Mouse (Mus musculus): ENCODE data around the gene Gm36210. TPM values are rescaled to one million over a fixed set of nuclear protein-coding genes. Genes with fewer than 3 reads are reported as not detected.

Gene Gm36210
- total RNA-seq (2021) = not detected

DNA sequence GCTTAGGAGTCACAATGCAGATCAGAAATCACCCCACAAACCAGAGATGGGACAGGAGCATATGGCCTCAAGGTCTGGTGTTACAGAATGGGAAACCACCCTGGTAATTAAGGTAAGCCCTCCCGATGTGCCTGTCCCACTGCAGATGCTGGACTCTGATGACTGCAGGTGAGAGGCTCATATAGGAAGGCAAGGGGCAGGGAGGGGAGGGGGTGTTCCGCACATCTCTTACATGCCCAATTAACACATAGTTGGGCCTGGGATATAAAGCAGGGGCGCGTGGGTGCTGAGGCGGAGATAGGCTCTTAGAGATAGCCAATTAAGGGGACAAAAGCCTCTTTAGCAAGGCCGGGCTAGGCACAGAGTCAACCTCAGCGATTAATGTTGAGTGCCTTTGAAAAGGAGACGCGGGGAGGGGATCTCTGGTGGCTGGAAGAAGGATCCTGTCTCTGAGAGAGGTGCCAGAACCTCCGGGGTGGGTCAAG is at the start of gene Gm36210:
TSS of gene Gm36210 (minus strand) at position 51 of the 485 bp plus-strand sequence.
- no peak for DNase-seq

DNA sequence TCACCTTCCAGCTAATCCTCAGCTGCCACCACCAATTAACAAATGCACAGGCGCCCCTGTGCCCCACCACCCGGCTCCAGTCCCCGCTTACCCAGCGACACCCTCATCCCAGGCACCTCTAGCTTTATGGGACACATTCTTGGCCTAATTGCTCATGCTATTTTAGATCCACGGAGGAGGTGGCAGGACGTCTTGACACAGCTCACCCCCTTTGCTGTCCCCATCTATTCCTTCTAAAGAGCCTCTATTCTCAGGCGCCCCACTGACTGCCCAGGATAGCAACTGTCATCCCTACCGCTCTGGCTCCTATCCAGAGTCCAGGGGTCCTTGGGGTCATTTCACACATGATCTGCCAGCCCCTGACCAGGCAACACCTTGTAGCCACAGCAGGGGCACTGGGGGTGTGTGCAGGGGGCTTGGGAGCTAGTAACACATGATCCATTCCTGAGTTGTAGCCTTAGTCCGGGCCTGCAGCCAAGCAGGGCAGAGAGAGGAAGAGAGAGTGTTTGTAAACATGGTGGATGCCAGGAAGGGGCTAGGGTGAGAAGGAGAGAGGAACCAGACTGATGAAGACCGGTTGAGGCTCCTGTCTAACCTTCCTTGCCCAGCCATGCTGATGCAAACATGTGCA is 47.6 kb upstream of the Gm36210 start:
- DNase-seq = peak; percentile 59

DNA sequence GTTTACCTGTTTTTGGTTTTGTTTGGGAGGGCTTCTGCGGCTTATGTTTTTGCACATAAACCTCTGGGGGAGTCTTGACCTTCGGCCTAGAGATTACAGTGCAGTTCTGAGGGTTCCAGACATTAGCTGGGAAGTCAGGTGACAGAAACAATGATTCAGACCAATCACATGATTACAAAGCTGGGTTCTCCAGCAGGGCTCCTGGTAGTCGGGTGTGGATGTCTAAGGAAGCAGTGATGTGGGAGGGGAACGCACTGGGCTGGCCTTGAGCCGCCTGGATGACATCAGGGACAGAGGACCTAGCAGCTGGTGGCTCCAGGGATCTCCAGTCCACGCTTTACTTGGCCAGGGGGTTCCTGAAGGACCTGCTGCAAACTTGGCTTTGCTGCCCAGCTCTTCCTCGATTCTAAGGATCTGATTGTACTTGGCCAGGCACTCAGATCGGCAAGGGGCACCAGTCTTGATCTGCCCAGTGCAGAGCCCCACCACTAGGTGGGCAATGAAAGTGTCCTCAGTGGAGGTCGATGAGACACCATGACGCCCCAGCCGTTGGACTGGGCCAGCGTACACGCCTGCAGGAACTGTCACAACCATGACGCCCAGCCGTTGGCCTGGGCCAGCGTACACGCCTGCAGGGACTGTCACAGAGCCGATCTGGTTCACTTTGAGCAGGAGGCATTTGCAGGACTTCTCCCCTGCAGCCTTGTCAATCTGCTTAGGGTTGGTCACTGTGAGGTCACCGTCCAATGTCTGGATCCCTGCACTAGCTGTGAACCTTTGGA is 44.4 kb upstream of the Gm36210 start:
- DNase-seq = peak; percentile 50

DNA sequence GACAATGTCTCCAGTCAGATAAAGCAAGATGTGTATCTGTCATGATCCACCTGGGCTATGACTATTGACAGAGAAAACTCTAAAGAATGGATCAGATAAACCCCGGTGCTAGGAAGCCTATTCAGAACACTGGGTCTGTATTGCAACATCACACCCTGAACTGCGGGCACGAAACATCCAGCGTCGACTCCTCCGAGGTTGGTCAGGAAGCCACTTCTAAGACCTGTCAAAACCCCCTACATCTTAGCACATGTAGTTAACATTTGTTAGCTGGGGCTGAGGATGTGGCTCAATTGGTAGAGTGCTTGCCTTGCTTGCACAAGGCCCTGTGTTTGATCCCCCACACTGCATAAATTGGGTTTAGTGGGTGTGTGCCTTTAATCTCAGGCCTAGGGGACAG is 42.1 kb upstream of the Gm36210 start:
- no peak for DNase-seq

DNA sequence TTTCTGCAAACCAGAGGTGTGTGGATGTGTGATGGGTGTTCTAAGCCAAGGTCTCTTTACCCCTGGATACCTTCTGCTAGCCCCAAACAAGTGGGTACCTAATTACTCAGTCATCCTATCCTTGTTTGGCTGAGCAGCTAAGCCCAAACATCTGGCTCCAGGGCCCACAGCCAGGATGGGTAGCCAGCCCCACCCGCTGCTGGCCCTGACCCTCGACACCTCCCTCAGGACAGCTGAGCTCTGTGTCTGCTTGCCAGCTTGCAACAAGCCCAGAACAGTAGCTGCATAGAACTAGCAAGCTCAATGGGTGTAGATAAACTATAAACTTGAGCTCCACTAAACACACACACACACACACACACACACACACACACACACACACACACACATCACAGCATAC is 41.5 kb upstream of the Gm36210 start:
- peak; percentile 61 for DNase-seq

DNA sequence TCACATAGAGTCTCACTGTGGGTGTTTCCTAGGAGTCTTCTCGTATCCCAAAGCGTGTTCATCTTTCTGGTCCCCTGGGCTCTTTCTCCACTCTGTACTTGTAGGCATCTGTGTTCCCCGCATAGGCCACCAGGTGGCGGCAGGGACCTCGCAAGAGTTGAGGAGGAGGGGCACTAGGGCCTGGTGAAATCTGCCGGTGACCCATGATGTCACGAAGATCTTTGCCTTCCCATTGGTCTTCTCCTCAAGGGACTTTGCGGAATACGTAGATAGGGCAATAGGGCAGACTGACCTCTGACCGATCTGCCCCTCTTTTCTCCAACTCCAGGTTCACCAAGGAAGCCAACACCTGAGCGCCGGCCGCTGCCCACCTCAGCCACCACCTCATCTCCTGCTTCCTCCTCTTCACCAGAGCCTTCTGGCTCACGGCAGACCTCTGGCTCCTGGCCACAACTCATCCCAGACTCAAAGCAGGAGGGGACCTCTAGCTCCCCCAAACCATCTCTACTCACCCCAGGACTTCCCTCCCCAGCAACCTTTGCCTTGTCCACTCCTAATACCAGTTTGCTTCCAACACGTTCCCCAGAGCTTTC is 37.0 kb upstream of the Gm36210 start:
- DNase-seq = peak; percentile 97

DNA sequence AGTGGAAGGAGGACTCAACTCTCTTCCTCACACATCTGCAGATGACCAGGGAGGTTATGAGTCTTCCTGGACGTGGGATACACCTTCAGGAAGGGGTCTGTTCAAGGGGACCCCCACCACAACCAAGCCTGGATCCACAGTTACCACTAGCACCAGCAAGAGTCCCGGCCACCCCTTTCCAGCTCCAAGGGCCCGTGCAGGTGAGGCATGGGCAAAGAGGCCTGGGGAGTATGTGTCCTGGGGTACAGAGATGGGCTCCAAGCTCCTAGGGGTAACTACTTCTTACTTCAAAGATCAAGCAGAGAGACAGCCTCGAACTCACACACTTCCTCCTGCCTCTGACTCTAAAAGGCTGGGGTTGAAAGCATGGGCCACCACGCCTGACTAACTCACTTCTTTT is 36.4 kb upstream of the Gm36210 start:
- DNase-seq = no peak

DNA sequence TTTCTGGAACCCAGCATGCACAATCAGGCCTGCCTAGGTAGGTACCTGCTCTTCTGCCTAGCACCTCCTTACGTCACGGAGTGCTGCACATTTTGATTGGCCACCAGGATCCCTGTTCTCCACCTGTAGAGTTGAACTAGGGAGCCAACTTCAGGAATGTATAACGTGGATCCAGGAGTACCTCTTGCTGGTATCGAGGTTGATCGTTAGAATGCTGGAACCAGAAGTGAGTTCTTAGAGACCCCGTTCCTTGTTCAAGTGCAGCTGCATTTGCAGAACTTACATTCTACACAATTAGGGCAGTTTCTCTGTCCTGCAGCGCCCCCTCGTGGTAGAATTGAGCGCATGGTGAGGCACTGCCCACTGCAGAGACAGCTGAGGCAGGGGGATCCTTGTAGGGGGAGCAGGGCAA is 33.8 kb upstream of the Gm36210 start:
- DNase-seq = peak; percentile 87

DNA sequence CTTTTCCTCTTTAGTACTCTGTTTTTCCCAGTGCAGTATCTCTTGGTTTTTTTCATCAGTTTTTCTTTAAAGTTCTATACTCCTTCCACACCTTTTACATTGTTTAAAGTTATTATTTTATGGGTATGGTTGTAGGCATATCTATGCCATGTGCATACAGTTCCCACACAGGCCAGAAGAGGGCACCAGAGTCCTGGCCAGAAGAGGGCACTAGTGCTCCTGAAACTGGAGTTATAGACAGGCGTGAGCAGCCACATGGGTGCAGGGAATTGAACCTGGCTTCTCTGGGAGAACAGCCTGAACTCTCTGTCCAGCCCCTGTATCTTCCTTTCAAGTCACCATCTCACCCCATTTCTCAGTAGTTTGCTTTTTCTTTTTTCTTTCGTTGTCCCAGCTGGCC is 32.1 kb upstream of the Gm36210 start:
- peak; percentile 85 for DNase-seq

DNA sequence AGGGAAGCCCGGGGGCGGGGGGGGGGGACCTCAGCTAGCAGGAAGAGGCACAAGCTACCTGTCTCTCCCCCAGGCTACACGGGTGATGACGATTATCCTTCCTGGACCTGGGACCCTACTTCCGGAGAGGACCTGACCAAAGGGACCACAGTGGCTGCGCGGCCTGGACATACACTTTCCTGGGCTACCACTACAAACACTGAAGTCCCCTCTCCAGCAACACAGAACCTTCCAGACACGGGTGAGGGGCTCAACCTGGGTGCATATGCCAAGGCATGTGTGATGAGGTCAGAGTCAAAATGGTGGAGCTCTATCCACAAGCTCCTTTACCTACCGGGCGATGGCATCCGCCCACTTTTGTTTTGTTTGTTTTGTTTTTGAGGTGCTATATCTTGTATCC is 31.1 kb upstream of the Gm36210 start:
- no peak for DNase-seq

DNA sequence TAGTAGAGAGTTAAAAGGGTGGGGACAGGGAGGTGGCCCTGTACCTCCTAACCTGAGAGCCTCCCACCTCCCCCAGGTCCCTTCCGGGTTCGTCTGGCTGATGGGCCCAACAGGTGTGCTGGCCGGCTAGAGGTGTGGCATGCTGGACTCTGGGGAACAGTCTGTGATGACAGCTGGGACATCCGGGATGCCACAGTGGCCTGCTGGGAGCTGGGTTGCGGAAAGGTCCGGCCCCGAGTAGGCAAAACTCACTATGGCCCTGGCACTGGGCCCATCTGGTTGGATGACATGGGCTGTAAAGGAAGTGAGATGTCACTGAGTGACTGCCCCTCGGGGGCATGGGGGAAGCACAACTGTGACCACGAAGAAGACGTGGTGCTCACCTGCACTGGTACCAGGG is 30.5 kb upstream of the Gm36210 start:
- no peak for DNase-seq

DNA sequence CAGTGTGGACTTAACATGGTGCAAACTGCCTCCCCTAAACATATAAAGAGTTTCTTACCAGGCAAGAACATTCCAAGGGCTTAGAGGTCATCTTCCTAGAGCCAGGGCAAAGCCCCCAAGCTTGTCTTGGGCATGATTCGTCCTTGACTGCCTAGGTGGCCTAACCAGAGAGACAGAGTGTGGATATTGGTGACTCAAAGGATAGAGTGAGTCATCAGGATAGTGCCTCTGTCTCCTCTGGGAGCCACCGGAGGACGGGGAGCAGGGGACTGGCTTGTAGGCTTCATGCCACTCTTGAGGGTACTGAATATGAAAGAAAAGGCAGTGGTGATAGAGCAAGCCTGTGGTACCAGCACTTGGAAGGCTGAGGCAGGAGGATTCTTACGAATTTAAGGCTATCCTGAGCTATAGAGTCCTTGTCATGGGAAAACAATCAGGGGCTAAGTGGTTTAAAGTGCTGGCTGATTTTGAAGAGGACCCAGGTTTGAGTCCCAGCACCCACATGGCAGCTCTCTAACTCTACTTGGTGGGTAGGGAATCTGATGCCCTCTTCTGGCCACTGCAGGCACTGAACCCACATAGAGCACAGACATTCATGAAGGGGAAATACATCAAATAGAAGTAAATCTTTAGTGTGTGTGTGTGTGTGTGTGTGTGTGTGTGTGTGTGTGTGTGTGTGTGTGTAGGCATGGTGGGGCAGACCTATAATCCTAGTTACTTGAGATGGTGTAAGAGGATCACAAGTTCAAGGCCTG is 28.0 kb upstream of the Gm36210 start:
- no peak for DNase-seq

DNA sequence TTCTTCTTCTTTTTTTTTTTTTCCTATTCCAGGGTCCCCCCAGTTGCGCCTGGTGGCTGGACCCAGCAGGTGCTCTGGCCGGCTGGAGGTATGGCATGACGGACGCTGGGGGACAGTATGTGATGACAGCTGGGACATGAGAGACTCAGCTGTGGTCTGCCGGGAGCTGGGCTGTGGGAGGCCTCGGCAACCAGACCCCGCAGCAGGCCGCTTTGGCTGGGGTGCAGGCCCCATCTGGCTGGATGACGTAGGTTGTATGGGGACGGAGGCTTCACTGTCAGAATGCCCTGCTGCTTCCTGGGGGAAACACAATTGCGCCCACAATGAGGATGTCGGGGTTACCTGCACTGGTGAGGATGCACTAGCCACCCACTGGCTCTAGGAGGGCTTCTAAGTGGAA is 26.8 kb upstream of the Gm36210 start:
- DNase-seq = no peak

DNA sequence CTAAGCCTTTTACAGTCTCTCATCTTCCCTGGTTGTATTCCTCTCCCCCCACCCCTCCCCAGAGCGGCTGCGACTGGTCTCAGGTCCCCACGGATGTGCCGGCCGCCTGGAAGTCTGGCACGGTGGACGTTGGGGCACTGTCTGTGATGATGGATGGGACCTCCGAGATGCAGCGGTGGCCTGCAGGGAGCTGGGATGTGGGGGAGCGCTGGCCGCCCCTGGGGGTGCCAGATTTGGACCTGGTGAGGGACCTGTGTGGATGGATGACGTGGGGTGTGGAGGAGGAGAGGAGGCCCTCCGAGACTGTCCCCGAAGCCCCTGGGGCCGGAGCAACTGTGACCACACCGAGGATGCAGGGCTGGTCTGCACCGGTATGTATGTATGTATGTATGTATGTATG is 22.0 kb upstream of the Gm36210 start:
- no peak for DNase-seq

DNA sequence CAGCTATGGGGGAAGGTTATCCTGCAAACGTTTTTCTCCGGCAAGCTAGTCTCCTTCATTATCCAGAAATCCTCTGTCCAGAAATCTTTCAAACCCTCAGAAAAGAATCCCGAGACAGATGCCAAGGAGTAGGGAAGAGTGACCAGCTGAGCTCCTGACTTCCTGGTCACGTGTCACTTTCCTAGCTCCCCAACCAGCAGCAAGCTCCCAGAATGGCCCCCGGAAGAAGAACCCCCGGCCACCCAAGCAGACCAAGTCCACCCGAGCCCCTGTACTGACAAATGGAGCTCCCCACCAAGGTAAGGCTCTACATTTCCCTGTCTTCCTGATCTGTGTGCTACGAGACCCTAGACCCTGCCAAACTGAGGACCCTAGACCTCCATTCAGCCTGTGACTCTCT is 21.4 kb upstream of the Gm36210 start:
- no peak for DNase-seq

DNA sequence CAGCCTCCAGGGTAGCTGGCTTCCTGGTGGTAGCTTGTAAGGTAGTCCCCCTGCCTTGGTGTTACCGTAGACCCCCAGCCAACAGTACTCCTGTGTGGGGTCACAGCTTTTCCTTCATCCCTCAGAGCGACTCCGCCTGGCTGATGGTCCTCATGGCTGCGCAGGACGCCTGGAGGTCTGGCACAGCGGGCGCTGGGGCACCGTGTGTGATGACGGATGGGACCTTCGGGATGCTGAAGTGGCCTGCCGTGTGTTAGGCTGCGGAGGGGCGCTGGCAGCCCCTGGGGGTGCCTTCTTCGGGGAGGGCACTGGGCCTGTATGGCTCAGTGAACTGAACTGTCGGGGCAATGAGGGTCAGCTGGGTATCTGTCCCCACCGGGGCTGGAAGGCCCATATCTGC is 20.5 kb upstream of the Gm36210 start:
- no peak for DNase-seq

DNA sequence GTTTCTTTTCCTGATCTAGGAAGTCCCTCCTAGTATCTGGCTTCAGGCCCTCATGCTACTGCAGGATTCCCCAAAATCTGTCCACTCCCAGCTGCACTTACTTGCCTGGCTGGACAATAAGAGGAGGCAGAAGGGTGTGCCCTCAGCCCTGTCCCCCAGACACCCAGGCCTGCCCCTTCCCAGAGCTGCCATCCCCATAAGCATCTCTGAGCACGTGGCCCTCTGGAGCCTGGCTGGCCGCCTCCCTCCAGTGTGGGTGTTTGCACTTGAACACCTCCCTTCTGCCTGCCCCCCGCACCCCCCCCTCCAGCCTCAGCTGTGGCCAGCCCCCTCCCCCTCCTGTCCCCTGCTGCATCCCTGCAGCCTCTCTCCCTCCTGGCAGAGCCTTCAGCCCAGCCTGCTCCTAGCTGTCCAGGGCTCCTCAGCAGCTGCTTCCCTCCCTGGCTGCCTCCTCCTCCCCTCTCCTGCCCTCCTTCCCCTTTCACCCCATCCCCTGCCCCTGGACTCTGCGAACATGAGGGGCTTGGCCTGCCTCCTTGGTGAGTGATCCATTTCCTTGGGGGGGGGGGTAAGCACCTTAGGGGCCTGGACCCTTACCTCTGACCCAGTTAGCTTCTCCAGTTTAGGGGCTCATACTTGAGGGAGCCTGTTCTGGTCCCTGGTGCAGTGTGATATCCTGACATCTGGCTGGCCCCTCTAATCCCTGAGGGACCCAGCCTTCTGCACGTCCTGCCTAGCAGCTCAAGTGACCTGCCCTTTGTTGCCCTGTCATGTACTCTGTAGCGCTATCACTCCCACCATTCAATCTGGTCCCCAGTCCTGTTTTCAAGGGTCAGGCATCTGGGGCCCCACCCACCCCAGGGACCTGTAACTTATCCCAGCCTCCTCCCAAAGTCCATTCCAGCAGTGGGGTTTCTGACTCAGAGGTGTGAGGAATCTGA is 19.4 kb upstream of the Gm36210 start, which contains the start of gene Ssc5d:
TSS of gene Ssc5d (plus strand) at position 345 of the 941 bp plus-strand sequence.
- peak; percentile 70 for DNase-seq

DNA sequence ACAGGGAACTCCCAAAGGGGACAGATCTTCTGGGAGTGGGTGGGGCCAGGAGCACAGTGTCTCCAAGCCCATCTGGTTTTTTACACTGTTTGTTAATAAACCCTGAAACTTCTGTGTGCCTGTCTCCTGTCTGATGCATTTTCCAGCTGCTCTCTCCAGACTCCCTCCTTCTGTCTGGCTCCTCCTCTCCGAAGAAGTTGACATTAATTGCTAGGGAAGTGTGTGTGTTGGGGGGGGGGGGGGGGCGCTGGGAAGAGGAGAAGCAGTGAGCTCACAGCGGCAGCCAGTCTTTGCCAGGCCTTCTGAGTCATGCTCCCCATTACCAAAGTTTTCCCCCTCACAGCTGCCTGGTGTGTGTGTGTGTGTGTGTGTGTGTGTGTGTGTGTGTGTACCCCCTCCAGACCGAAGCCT is 18.6 kb upstream of the Gm36210 start:
- DNase-seq = peak; percentile 67

DNA sequence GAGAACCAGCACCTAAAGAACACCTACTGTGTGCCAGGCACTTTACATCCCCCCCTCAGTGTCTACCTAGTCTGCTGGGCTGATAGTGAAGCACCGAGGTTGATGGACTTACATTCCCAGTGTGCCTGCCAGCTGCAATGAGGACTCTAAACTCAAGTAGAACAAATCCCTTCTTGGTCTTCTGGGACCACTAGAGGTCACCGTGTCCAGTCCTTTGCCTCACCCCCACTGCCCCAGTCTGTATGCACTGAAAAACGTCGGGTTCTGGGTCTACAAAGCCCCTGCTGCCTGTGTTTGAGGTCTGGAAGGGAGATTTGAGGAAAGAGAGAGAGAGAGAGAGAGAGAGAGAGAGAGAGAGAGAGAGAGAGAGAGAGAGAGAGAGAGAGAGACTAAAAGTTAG is 18.2 kb upstream of the Gm36210 start:
- no peak for DNase-seq

DNA sequence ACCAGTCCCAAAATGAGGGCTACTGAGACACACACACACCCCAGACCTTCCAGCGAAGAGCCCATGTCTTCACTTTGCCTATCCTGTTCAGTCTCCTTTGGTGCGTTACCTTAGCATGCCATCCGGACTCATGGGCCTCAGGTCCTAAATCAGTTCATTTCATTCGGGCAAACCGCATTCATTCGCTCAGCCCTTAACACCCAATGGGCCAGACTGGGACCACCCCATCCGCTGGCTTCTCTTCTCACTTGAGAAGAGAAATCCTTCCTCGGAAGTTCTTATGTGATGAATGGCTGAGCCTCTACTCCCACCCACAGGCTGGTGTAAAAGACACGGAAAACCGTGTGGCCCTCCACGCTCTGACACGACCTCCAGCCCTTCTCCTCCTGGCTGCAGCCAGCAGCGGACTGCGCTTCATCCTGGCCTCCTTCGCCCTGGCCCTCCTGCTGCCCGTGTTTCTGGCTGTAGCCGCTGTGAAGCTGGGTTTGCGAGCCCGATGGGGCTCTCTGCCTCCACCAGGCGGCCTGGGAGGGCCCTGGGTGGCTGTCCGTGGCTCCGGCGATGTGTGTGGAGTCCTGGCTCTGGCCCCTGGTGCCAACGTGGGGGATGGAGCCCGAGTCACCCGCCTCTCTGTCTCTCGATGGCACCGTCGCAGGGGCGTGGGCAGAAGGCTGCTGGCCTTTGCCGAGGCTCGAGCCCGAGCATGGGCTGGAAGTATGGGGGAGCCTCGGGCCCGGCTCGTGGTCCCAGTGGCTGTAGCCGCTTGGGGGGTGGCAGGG is 17.5 kb upstream of the Gm36210 start:
- DNase-seq = peak; percentile 67

Data from heart, postnatal 4 days (tissue).